Mouse (Mus musculus): ENCODE results near the gene Dtx3l. TPM values are rescaled to one million over a fixed set of nuclear protein-coding genes. Genes with fewer than 3 reads are reported as not detected.
"Not testable (repeated sequence)": the region's sequence is repeated elsewhere in the genome, so short reads cannot be mapped to it uniquely, and the experiment has no call there.

Dtx3l gene
- polyA plus RNA-seq, 1 experiment from 2014 or later = 3.1 TPM

GRCm38 (mm10) chr16:35903014-35903640 is 35.8 kb downstream of the Dtx3l start:
- Histone ChIP-seq H3K27me3 (no peaks in the 10 kb centered on the region), H3K9ac (no peak overlapping the region), H3K36me3 (no peaks in the 10 kb centered on the region), H3K4me3 (no peak overlapping the region), H3K9me3 (no peaks in the 10 kb centered on the region), H3K4me1 (no peaks in the 10 kb centered on the region), H3K27ac (no peak overlapping the region), H3K4me2 (replicated peaks) (no peak overlapping the region)
- ATAC-seq (ENCODE audit: low FRiP score, low read depth) = no peak
- 88% methylated on average over 6 of the region's 6 CpGs for WGBS

GRCm38 (mm10) chr16:35900541-35900940 is 38.4 kb downstream of the Dtx3l start:
- Histone ChIP-seq H3K27ac (no peak overlapping the region), H3K27me3 (no peaks in the 10 kb centered on the region), H3K4me3 (no peak overlapping the region), H3K4me1 (no peaks in the 10 kb centered on the region), H3K4me2 (replicated peaks) (no peak overlapping the region), H3K9ac (no peak overlapping the region), H3K9me3 (no peaks in the 10 kb centered on the region), H3K36me3 (no peaks in the 10 kb centered on the region)
- no peak for ATAC-seq (ENCODE audit: low FRiP score, low read depth)
- 83% methylated on average over 3 of the region's 3 CpGs for WGBS

DNA sequence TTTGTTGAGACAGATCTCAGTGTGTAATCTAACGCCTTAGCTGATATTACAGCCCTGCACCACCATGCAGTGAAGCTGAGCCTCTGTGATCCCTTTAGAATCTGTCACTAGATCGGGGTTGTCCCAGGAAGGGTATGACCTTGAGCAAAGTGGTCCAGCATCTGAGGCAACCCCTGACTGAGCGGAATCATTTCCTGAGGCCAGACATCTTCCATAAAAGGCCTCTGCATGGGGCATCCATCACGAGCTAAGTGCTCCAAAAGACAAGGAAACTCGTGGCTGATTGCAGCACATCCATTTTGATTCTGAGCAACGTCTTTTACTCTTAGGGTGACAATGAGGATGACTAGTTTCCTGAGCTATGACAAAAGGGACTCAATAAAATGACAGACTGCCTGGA is 44.0 kb downstream of the Dtx3l start:
- Histone ChIP-seq H3K4me2 (replicated peaks) (no peak overlapping the region), H3K9ac (no peak overlapping the region), H3K9me3 (no peaks in the 10 kb centered on the region), H3K4me3 (no peak overlapping the region), H3K27ac (no peak overlapping the region), H3K36me3 (no peaks in the 10 kb centered on the region), H3K27me3 (no peaks in the 10 kb centered on the region), H3K4me1 (no peaks in the 10 kb centered on the region)
- WGBS = 49% methylated on average over 6 of the region's 6 CpGs
- no peak for ATAC-seq (ENCODE audit: low FRiP score, low read depth)

- ATAC-seq (ENCODE audit: low FRiP score, low read depth); H3K4me2 ChIP-seq (replicated peaks); H3K27me3 ChIP-seq; H3K36me3 ChIP-seq; H3K4me3 ChIP-seq; H3K9ac ChIP-seq; H3K9me3 ChIP-seq; H3K27ac ChIP-seq; H3K4me1 ChIP-seq: not testable (repeated sequence)
- WGBS = 75% methylated on average over 5 of the region's 5 CpGs
Measured at GRCm38 (mm10) chr16:35891603-35892002, 47.3 kb downstream of the Dtx3l start.

DNA sequence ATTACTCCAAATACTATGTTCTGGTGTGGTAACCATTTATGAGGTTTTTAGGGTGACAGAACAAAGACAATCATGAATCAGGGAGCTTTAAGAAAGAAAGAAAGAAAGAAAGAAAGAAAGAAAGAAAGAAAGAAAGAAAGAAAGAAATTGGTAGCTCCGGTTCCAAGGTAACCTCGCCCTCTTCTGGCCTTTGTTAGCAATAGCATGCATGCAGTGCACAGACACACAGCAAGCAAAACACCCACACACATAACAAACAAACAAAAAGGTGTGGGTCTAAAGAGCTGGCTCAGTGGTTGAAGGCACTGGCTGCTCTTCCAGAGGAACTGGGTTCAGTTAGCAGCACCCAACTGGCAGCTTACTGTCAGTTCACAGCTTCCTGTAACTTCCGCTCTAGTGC is 48.3 kb downstream of the Dtx3l start:
- no peaks in the 10 kb centered on the region for H3K27me3 ChIP-seq
- 67% methylated on average over 3 of the region's 3 CpGs for WGBS
- H3K4me2 ChIP-seq (replicated peaks) = no peak overlapping the region
- H3K4me3 ChIP-seq = no peak overlapping the region
- H3K36me3 ChIP-seq = no peaks in the 10 kb centered on the region
- H3K9me3 ChIP-seq = no peaks in the 10 kb centered on the region
- no peak for ATAC-seq (ENCODE audit: low FRiP score, low read depth)
- H3K9ac ChIP-seq = no peak overlapping the region
- H3K4me1 ChIP-seq = no peaks in the 10 kb centered on the region
- H3K27ac ChIP-seq = no peak overlapping the region

GRCm38 (mm10) chr16:35888910-35889309 is 50.0 kb downstream of the Dtx3l start:
- Histone ChIP-seq H3K27ac (no peak overlapping the region), H3K4me1 (no peaks in the 10 kb centered on the region), H3K4me3 (no peak overlapping the region), H3K9me3 (no peaks in the 10 kb centered on the region), H3K9ac (no peak overlapping the region), H3K36me3 (no peaks in the 10 kb centered on the region), H3K27me3 (no peaks in the 10 kb centered on the region), H3K4me2 (replicated peaks) (no peak overlapping the region)
- no peak for ATAC-seq (ENCODE audit: low FRiP score, low read depth)
- WGBS = 88% methylated on average over 5 of the region's 5 CpGs

DNA sequence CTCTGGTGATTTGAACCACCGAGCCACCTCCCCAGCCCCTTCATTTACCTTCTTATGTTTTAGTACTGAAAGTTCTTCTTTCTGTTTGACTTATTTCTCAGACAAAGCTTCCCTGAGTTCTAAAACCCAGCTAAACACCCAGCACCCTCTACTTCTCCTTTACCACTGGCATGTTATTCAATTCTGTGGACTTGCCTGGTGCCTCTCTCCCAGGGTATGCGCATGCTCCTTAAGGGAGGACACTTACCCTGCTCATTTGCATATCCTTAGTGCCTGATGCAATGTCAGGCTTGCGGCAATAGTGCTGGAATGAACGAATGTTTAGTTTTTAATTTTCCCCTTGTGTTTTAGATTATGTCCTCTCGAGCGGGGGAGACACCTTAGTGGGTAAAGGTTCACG is 50.8 kb downstream of the Dtx3l start:
- H3K36me3 ChIP-seq = no peaks in the 10 kb centered on the region
- H3K27ac ChIP-seq = no peak overlapping the region
- ATAC-seq (ENCODE audit: low FRiP score, low read depth) = no peak
- H3K4me1 ChIP-seq = no peaks in the 10 kb centered on the region
- WGBS = 69% methylated on average over 7 of the region's 7 CpGs
- no peaks in the 10 kb centered on the region for H3K27me3 ChIP-seq
- H3K9me3 ChIP-seq = no peaks in the 10 kb centered on the region
- H3K9ac ChIP-seq = no peak overlapping the region
- H3K4me3 ChIP-seq = no peak overlapping the region
- no peak overlapping the region for H3K4me2 ChIP-seq (replicated peaks)

Other genes starting within 250 kb of the Dtx3l start
- 14.6 and 14.7 TPM in 2 replicates for gene Dirc2, start 169.8 kb downstream of the Dtx3l start, polyA plus RNA-seq (2015; fragmentation: Nextera tagmentation; extraction: Ambion mirVana)
- gene Hspbap1, start 168.8 kb downstream of the Dtx3l start, polyA plus RNA-seq (2015; fragmentation: Nextera tagmentation; extraction: Ambion mirVana) = 17.5 and 19.0 TPM in 2 replicates
- gene Parp14, start 67.6 kb downstream of the Dtx3l start, polyA plus RNA-seq (2015; fragmentation: Nextera tagmentation; extraction: Ambion mirVana) = 0.57 and 0.59 TPM in 2 replicates
- gene Parp9, start 681 bp downstream of the Dtx3l start, polyA plus RNA-seq (2015; fragmentation: Nextera tagmentation; extraction: Ambion mirVana) = 4.5 and 4.8 TPM in 2 replicates
- gene Kpna1, start 39.6 kb upstream of the Dtx3l start, polyA plus RNA-seq (2015; fragmentation: Nextera tagmentation; extraction: Ambion mirVana) = 37.2 and 41.6 TPM in 2 replicates
- 11.1 and 11.4 TPM in 2 replicates for gene Wdr5b, start 102.0 kb upstream of the Dtx3l start, polyA plus RNA-seq (2015; fragmentation: Nextera tagmentation; extraction: Ambion mirVana)
- gene Fam162a, start 132.4 kb upstream of the Dtx3l start, polyA plus RNA-seq (2015; fragmentation: Nextera tagmentation; extraction: Ambion mirVana) = 413 and 417 TPM in 2 replicates
- gene Ccdc58, start 132.5 kb upstream of the Dtx3l start, polyA plus RNA-seq (2015; fragmentation: Nextera tagmentation; extraction: Ambion mirVana) = 87.5 and 91.8 TPM in 2 replicates
- 0.41 and 0.54 TPM in 2 replicates for gene Csta1, start 192.1 kb upstream of the Dtx3l start, polyA plus RNA-seq (2015; fragmentation: Nextera tagmentation; extraction: Ambion mirVana)
- gene Stfa2l1, start 217.7 kb upstream of the Dtx3l start, polyA plus RNA-seq (2015; fragmentation: Nextera tagmentation; extraction: Ambion mirVana) = not detected in 2 replicates
- gene Gm5483, start 245.1 kb upstream of the Dtx3l start, polyA plus RNA-seq (2015; fragmentation: Nextera tagmentation; extraction: Ambion mirVana) = 0.81 TPM in 1 of 2 replicates, not detected in the other

Data from limb, embryonic 13.5 days (tissue).